Mouse (Mus musculus) heart, embryonic 15.5 days (tissue): ENCODE measurements around the gene Trpm5. TPM values are rescaled to one million over a fixed set of nuclear protein-coding genes. Genes with fewer than 3 reads are reported as not detected.

Source experiments
- ATAC-seq: fragments of 200-750 bp; cut with Nextera tagmentation; replicated peaks from 2 replicates; pipeline ENCODE4 v1.8.0; 2017; ENCODE audit warnings: low read depth, moderate TSS enrichment; ENCODE audit not compliant: insufficient number of reproducible peaks, insufficient read depth, low FRiP score
- H3K27ac ChIP-seq: fragments of 300-500 bp; sonication (generic); 2 replicates; pipeline ENCODE4 v1.5.1; 2015; ENCODE audit warnings: mild to moderate bottlenecking, inconsistent platforms
- H3K27me3 ChIP-seq: fragments of 300-500 bp; sonication (generic); 2 replicates; pipeline ENCODE4 v1.6.1; 2015; ENCODE audit warnings: inconsistent platforms
- H3K36me3 ChIP-seq: fragments of 300-500 bp; sonication (generic); 2 replicates; pipeline ENCODE4 v1.6.1; 2015; ENCODE audit warnings: mild to moderate bottlenecking, inconsistent platforms
- H3K4me1 ChIP-seq: fragments of 300-500 bp; sonication (generic); replicated peaks from 2 replicates; pipeline ENCODE4 v1.6.1; 2015; ENCODE audit warnings: inconsistent platforms
- H3K4me2 ChIP-seq: fragments of 300-500 bp; sonication (generic); 2 replicates; pipeline ENCODE4 v1.6.1; 2015; ENCODE audit warnings: inconsistent platforms, mild to moderate bottlenecking, moderate library complexity
- H3K4me3 ChIP-seq: fragments of 300-500 bp; sonication (generic); 2 replicates; pipeline ENCODE4 v1.5.1; 2015; ENCODE audit warnings: mild to moderate bottlenecking, inconsistent platforms
- H3K9ac ChIP-seq: fragments of 300-500 bp; sonication (generic); 2 replicates; pipeline ENCODE4 v1.6.1; 2015; ENCODE audit warnings: mild to moderate bottlenecking, inconsistent platforms
- H3K9me3 ChIP-seq: fragments of 300-500 bp; sonication (generic); replicated peaks from 2 replicates; pipeline ENCODE4 v1.6.1; 2016; ENCODE audit warnings: inconsistent platforms
- WGBS: fragments of 180-500 bp; shearing (Covaris S2); methylation state at CpG from one replicate; pipeline ENCODE4 v1.1.7; 2015; ENCODE audit warnings: mixed read lengths; 5-methylcytosine and 5-hydroxymethylcytosine counted together
- polyA plus RNA-seq: library from polyadenylated mRNA; unstranded; fragments of >200 nt; fragmentation: Nextera tagmentation; extraction: Ambion mirVana; gene quantifications from 2 replicates; pipeline ENCODE4 v1.2.1, GENCODE M21; 2015

The Trpm5 gene
- polyA plus RNA-seq, 1 experiment from 2014 or later: 3.8 TPM

DNA sequence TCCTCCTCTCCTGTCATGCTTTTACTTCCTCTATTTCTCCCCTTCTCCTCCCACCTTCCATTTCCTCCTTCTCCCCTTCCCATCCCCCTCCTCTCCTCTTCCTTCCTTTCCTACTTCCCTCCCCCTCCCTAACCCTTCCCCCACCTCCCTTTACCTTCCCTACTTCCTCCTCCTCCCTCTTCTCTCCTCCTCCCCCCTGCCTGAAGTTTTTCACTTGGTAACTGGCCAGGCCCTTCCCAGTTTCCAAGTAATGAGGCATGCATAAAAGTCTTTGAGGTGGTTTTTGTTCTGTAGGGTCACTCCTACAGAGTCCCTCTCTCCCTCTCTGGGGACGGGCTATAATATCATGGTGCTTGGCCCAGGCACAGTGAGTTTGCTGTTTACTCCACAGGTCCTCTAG is 25.0 kb upstream of the Trpm5 start:
- no peak overlapping the region for H3K9ac ChIP-seq
- 24% methylated on average over 1 of the region's 1 CpGs for WGBS
- H3K27ac ChIP-seq: peak overlapping the region; percentile 96
- no peak overlapping the region for H3K4me2 ChIP-seq
- no peak overlapping the region for H3K4me3 ChIP-seq
- peaks cover 69% of the 10 kb centered on the region for H3K4me1 ChIP-seq
- no peak for ATAC-seq
- no peaks in the 10 kb centered on the region for H3K36me3 ChIP-seq
- no peaks in the 10 kb centered on the region for H3K27me3 ChIP-seq
- peaks cover 5% of the 10 kb centered on the region; the same call in 1 of the 2 replicates for H3K9me3 ChIP-seq

DNA sequence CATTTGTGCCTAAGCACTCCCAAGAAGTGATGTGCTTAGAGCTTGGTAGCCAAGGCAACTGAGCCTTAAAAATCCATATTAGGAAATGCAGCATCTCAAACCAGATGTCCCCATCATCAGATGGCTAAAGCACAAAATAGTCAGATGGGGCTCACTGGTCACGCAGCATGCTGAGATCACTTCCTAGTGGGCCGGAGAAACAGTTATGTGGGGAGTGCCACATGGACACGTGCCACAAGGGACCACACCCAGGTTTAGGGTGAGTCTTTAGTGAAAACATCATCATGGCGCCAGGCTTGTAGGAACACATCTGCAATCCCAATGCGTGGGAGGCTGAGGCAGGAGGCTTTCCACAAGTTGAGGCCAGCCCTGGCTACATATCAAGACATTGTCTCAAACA is 22.1 kb upstream of the Trpm5 start:
- WGBS: 79% methylated on average over 5 of the region's 5 CpGs
- no peak overlapping the region for H3K27ac ChIP-seq
- no peak for ATAC-seq
- H3K4me1 ChIP-seq: peaks cover 57% of the 10 kb centered on the region
- H3K27me3 ChIP-seq: no peaks in the 10 kb centered on the region
- no peaks in the 10 kb centered on the region for H3K36me3 ChIP-seq
- no peak overlapping the region for H3K4me2 ChIP-seq
- no peak overlapping the region for H3K9ac ChIP-seq
- H3K9me3 ChIP-seq: peaks cover 5% of the 10 kb centered on the region; the same call in 1 of the 2 replicates
- no peak overlapping the region for H3K4me3 ChIP-seq

DNA sequence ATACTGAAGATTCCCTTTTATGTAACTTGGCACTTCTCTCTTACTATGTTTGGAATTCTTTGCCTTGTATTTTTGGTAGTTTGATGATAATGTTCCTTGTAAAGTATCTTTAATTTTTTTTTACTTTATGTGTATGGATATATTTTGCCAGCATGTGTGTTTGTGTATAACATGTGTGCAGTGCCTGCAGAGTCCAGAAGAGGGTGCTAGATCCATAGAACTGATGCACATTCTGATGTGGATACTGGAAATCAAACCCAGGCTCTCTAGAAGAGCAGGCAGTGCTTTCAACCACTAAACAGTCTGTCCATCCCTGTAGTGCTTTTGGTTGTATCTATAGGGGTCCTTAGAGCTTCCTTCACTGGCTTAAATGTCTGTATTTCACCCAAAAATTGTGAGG is 20.3 kb upstream of the Trpm5 start:
- H3K36me3 ChIP-seq: no peaks in the 10 kb centered on the region
- no peak for ATAC-seq
- H3K9me3 ChIP-seq: peaks cover 5% of the 10 kb centered on the region; the same call in 1 of the 2 replicates
- H3K9ac ChIP-seq: no peak overlapping the region
- H3K27me3 ChIP-seq: no peaks in the 10 kb centered on the region
- no peak overlapping the region for H3K27ac ChIP-seq
- H3K4me2 ChIP-seq: no peak overlapping the region
- peaks cover 57% of the 10 kb centered on the region for H3K4me1 ChIP-seq
- H3K4me3 ChIP-seq: no peak overlapping the region

DNA sequence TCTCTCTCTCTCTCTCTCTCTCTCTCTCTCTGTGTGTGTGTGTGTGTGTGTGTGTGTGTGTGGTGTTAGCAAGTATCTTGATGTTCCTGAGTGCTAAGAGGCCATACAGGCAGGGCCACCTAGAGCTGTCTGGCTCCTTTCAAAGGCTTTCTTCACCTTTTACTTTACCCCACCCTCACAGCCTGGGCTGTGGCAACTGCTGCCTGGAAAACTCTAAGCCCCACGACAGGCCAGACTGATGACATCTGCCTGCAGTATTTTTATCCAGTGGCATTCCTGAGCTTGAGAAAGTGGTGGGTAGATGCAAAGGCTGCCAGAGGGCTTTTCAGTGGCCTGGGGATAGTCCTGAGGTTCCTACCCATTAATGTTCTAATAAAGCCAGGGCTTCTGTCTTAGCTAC is 18.0 kb upstream of the Trpm5 start:
- peaks cover 6% of the 10 kb centered on the region for H3K27me3 ChIP-seq
- WGBS: 4% methylated on average over 1 of the region's 1 CpGs
- no peak overlapping the region for H3K4me3 ChIP-seq
- peaks cover 5% of the 10 kb centered on the region; the same call in 1 of the 2 replicates for H3K9me3 ChIP-seq
- peak; percentile 86 for ATAC-seq
- no peaks in the 10 kb centered on the region for H3K36me3 ChIP-seq
- peaks cover 57% of the 10 kb centered on the region for H3K4me1 ChIP-seq
- H3K27ac ChIP-seq: peak overlapping the region; percentile 94
- H3K9ac ChIP-seq: peak overlapping the region; percentile 37; the same call in 1 of the 2 replicates
- H3K4me2 ChIP-seq: peak overlapping the region; percentile 39

DNA sequence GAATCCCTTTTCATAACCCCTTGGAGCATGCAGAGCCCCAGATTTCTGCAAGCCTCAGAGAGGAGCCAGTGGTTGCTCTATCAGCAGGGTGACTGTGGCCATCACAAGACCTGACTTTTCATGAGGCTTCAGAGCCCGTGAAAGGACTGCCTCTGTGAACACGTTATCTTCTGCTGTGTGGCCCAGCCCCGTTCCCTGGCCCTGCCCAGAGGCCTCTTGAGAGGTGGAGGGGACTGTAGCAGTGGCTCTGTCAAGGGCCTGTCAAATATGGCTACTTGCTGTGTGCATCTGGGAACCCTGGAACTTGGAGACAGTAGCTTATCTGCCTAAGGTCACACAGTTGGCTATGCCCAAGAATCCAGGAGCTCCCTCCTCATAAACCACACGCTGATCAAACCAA is 17.3 kb upstream of the Trpm5 start:
- peaks cover 5% of the 10 kb centered on the region; the same call in 1 of the 2 replicates for H3K9me3 ChIP-seq
- WGBS: 33% methylated on average over 4 of the region's 4 CpGs
- no peaks in the 10 kb centered on the region for H3K36me3 ChIP-seq
- H3K9ac ChIP-seq: peak overlapping the region; percentile 14; the same call in 1 of the 2 replicates
- H3K4me1 ChIP-seq: peaks cover 63% of the 10 kb centered on the region
- H3K27me3 ChIP-seq: peaks cover 13% of the 10 kb centered on the region
- peak overlapping the region; percentile 94 for H3K27ac ChIP-seq
- H3K4me2 ChIP-seq: peak overlapping the region; percentile 33
- H3K4me3 ChIP-seq: no peak overlapping the region
- ATAC-seq: peak; percentile 73

DNA sequence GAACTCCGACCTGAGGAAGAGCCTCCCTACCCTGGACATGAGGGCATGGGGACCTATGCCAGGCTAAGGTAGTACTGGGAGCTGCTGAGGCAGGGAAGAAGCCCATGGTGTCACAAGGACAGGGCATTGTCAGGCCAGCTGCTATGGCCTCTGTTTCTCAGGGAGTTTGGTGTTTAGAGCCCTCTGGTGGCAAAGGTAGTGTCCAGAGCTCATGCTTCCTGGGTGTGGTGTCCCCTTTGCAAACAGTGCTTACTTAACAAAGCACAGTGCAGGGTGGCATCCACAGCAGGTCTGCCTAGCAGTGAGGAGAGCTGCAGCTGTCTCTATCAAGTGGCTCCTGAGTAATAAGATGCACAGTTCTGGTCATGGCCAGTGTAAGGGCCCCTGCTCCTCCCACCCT is 16.4 kb upstream of the Trpm5 start:
- ATAC-seq: no peak
- 69% methylated on average over 1 of the region's 1 CpGs for WGBS
- Histone ChIP-seq H3K27ac (peak overlapping the region; percentile 94), H3K4me3 (no peak overlapping the region), H3K4me2 (peak overlapping the region; percentile 33), H3K27me3 (peaks cover 22% of the 10 kb centered on the region), H3K36me3 (no peaks in the 10 kb centered on the region), H3K9ac (0 out of 2 replicates have a peak overlapping the region, but pooled peaks have one; percentile 0), H3K9me3 (peaks cover 5% of the 10 kb centered on the region; the same call in 1 of the 2 replicates), H3K4me1 (peaks cover 67% of the 10 kb centered on the region)

DNA sequence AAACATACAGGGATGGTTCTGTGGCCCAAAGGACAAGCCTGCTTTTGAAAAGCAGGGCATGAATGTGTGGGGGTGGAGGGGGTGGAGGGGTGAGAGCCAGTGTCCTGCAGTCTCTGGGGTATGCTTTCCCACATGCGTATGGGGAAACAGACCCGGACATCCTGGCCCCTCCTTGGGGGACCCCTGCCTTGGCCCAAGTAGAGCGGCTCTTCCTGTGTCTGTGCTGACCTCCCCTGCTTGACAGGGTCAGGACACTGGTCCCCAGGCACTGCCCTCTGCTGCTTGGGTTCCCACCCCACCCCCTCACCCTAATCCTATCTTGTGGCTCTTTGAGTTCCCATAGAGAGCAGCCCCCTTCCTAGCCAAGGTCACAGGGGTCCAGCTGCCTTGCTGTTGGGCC is 15.3 kb upstream of the Trpm5 start:
- peak overlapping the region; percentile 59 for H3K4me3 ChIP-seq
- peak overlapping the region; percentile 79 for H3K4me2 ChIP-seq
- H3K4me1 ChIP-seq: peaks cover 67% of the 10 kb centered on the region
- no peaks in the 10 kb centered on the region for H3K36me3 ChIP-seq
- peak overlapping the region; percentile 69; the same call in 1 of the 2 replicates for H3K9ac ChIP-seq
- peaks cover 2% of the 10 kb centered on the region; the same call in 1 of the 2 replicates for H3K9me3 ChIP-seq
- peaks cover 29% of the 10 kb centered on the region for H3K27me3 ChIP-seq
- H3K27ac ChIP-seq: peak overlapping the region; percentile 94
- no peak for ATAC-seq
- 61% methylated on average over 3 of the region's 3 CpGs for WGBS

DNA sequence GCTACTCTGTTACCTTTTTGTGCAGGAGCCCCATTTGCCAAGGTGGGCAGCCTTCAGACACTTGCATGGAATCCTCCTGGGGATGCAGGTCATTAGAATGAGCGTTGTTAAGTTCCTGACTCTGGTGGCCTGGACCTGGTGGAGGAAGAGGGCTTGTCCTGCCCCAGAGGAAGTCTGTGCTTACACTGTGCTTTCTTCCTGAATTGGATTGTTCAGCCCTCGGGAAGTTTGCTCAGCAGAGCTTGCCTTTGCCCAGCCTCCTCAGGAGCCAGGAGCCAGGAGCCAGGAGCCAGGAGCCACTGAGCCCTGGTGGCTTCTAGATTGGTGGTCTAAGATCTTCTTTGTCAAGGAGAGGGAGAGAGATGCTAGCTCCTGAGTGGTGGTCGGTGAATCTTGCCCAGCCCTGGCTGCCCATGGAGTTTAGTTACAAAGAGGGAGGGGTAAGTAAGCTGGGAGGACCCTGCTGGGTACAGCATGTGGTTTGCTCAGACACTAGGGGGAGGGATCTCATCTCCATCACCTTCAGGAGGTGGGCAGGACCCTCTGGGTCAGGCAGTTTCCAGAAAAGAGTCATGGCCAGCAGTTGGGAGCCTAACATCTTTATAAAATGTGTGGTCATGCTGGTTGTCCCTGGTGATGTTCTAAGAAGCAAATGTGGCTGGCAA is 14.7 kb upstream of the Trpm5 start:
- H3K4me1 ChIP-seq: peaks cover 67% of the 10 kb centered on the region

DNA sequence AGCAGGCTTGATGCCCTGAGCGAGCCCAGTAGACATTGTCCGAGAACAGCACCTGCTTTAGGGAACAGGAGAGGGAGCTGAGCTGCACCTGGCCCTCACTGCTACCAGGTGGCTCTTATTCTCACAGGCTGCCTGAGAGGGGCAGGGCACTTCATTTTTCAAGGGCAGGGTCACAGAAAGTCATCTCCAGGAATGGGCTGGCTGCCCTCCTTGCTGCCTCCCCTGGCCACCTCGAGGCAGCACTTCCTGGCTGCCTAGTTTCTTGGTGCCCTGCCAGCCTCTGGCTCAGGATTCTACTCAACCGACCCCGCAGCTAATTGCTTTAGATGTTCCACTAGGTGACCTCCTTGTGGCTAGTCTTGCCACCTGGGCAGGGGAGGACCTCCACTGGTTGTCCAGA is 13.8 kb upstream of the Trpm5 start:
- ATAC-seq: no peak; the same call in 1 of the 2 replicates
- H3K4me3 ChIP-seq: peak overlapping the region; percentile 59
- H3K27me3 ChIP-seq: peaks cover 29% of the 10 kb centered on the region
- peak overlapping the region; percentile 69 for H3K9ac ChIP-seq
- no peaks in the 10 kb centered on the region for H3K9me3 ChIP-seq
- H3K4me1 ChIP-seq: peaks cover 64% of the 10 kb centered on the region
- H3K36me3 ChIP-seq: no peaks in the 10 kb centered on the region
- peak overlapping the region; percentile 79 for H3K4me2 ChIP-seq
- whole genome bisulfite sequencing: 15% methylated on average over 5 of the region's 5 CpGs
- H3K27ac ChIP-seq: peak overlapping the region; percentile 94

More for the DNA sequence above, 14.7 kb upstream of the Trpm5 start:
- Histone ChIP-seq H3K27ac (peak overlapping the region; percentile 94), H3K4me2 (peak overlapping the region; percentile 79), H3K27me3 (peaks cover 29% of the 10 kb centered on the region), H3K9me3 (no peaks in the 10 kb centered on the region), H3K9ac (peak overlapping the region; percentile 69; the same call in 1 of the 2 replicates), H3K36me3 (no peaks in the 10 kb centered on the region), H3K4me3 (peak overlapping the region; percentile 59)
- WGBS: 19% methylated on average over 3 of the region's 3 CpGs
- no peak for ATAC-seq

DNA sequence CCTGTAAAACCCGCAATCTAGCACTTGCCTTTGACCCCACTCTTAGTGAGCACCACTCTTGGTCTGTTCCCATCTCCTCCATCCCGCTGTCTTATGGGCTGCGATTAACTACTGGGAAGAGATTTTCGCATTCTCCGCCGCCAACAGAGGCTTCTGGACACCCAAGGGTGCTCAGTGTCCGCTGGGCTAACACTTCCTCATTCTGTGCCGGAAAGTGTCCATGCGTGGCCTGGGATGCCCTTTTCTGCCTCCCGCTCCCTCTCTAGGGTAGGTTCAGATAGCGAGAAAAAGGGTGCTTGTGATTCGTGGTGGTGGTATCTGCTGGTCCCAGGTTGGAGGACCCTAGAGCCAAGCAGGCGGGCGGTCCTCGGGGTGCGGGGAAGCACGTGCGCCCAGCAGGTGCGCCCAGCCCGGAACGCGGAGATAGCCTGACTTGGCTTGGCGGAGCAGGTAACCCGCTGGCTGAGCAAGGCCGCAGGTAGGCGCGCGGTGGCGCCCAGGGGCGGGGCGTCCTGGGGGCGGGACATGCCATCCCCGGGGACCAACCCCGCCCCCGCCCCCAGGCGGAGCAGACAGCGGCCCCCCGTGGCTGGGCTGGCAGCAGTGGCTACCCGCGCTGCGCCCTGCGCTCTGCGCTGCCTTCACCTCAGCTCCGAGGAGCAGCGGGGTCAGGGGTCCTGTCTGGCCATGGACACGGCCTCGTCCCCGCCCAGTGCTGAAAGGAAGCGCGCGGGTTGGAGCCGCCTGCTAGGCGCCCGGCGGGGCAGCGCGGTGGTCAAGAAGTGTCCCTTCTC is 12.4 kb upstream of the Trpm5 start:
- Histone ChIP-seq H3K36me3 (no peaks in the 10 kb centered on the region), H3K27me3 (peaks cover 29% of the 10 kb centered on the region), H3K9me3 (no peaks in the 10 kb centered on the region), H3K4me1 (peaks cover 55% of the 10 kb centered on the region), H3K27ac (peak overlapping the region; percentile 94), H3K4me2 (peak overlapping the region; percentile 79), H3K4me3 (peak overlapping the region; percentile 59), H3K9ac (peak overlapping the region; percentile 69)
- peak; percentile 28; the same call in 1 of the 2 replicates for ATAC-seq
- 6% methylated on average over 51 of the region's 57 CpGs for WGBS

DNA sequence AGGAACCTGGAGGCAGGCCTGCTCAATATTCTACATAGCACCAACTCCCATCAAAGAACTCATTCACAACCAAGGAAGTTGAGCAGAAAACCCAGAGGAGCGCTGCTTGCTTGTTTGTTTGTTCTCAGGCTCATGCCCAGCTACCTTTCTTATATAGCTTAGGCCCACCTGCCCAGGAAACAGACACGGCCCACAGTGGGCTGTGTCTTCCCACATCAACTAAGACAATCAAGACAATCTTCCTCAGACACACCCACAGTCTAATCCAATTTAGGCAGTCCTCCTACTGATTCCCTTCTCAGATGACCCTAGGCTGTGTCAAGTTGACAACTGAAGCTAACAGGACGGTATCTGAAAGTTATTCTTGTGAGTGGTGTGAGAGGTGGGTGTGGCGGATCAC is 11.6 kb upstream of the Trpm5 start, which contains the start of gene Kcnq1:
Gene Kcnq1 (plus strand): TSS at position 301 of the 400 bp plus-strand sequence.
- Histone ChIP-seq H3K4me1 (peaks cover 47% of the 10 kb centered on the region), H3K4me3 (peak within 1 kb of the TSS; percentile 59), H3K36me3 (no peaks in the 10 kb centered on the region), H3K27ac (peak within 1 kb of the TSS; percentile 94), H3K4me2 (peak within 1 kb of the TSS; percentile 79), H3K9me3 (no peaks in the 10 kb centered on the region), H3K9ac (peak within 1 kb of the TSS; percentile 69), H3K27me3 (peaks cover 29% of the 10 kb centered on the region)
- ATAC-seq: no peak
- 74% methylated on average over 4 of the region's 4 CpGs for WGBS
